Mouse (Mus musculus) heart, adult 2 months (tissue): ENCODE data around the gene Gpd1.

Source experiments
- CTCF ChIP-seq: fragments of 200-600 bp; IDR thresholded peaks from 2 replicates; pipeline ENCODE4 v1.8.1; 2022; ENCODE audit warnings: antibody characterized with exemption, mild to moderate bottlenecking, moderate library complexity
- POLR2A ChIP-seq: fragments of 200-500 bp; IDR thresholded peaks from 2 replicates; pipeline ENCODE4 v1.6.1; 2011; ENCODE audit warnings: mild to moderate bottlenecking, low read depth, low read length, control low read depth; ENCODE audit not compliant: insufficient read depth

GRCm38 (mm10) chr15:99740229-99740628, 22.9 kb downstream of the Gpd1 start:
- TF ChIP-seq CTCF, result no peak
- no peak for TF ChIP-seq POLR2A
